In genomic region chr4:155397511-155398221, GRCm38 (mm10) we compare ENCODE assay signal across 8 mouse cellular contexts. TPM values are rescaled to one million over a fixed set of nuclear protein-coding genes. Genes with fewer than 3 reads are reported as not detected.
A peak's percentile ranks its signal among the peaks of the same experiment; 100 is the strongest.
DNase-seq lines count a peak whose midpoint lies in the region; ATAC-seq lines count a peak whose summit lies in the region.

Gene Gabrd, minus strand, starts transcription at chr4:155398112.

- peak within 1 kb of the TSS; percentile 40 for H3K4me3 ChIP-seq in intestine, embryonic 15.5 days (replicated peaks)
- H3K4me3 ChIP-seq in limb, embryonic 13.5 days: peak within 1 kb of the TSS; percentile 45
- peak within 1 kb of the TSS; percentile 37 for H3K4me3 ChIP-seq in midbrain, embryonic 15.5 days

- peak; percentile 86 for ATAC-seq in intestine, embryonic 15.5 days
- ATAC-seq in limb, embryonic 13.5 days (ENCODE audit: low FRiP score, low read depth): peak; percentile 59
- ATAC-seq in midbrain, embryonic 15.5 days (replicated peaks): no peak

- WGBS in intestine, embryonic 15.5 days: under 1% methylated on average over 56 of the region's 57 CpGs
- WGBS in limb, embryonic 13.5 days: under 1% methylated on average over 47 of the region's 57 CpGs
- under 1% methylated on average over 41 of the region's 57 CpGs for WGBS in midbrain, embryonic 15.5 days

- H3K9me3 ChIP-seq in intestine, embryonic 15.5 days: no peaks in the 10 kb centered on the region
- no peaks in the 10 kb centered on the region for H3K9me3 ChIP-seq in limb, embryonic 13.5 days
- H3K9me3 ChIP-seq in midbrain, embryonic 15.5 days: no peaks in the 10 kb centered on the region

- peak; percentile 58 to 80 for DNase-seq in adrenal gland, adult (ENCODE audit: inconsistent age in 2 of 2, low spot score in 1 of 2)
- no peak for DNase-seq in adrenal gland, adult 8-10 months
- peak; percentile 79 for DNase-seq in cerebellum, adult 9-10 months
- peak; percentile 49 to 63 for DNase-seq in frontal cortex, postnatal 36 days (ENCODE audit: low spot score in 2 of 2)
- peak; percentile 42 for DNase-seq in testis, postnatal 14 days (ENCODE audit: low spot score)

- no peak within 1 kb of the TSS for H3K9ac ChIP-seq in intestine, embryonic 15.5 days
- no peak within 1 kb of the TSS for H3K9ac ChIP-seq in limb, embryonic 13.5 days
- H3K9ac ChIP-seq in midbrain, embryonic 15.5 days: peak within 1 kb of the TSS; percentile 4; the same call in 1 of the 2 replicates

- H3K4me2 ChIP-seq in intestine, embryonic 15.5 days (replicated peaks): peak within 1 kb of the TSS; percentile 97
- peak within 1 kb of the TSS; percentile 87 for H3K4me2 ChIP-seq in limb, embryonic 13.5 days (replicated peaks)
- H3K4me2 ChIP-seq in midbrain, embryonic 15.5 days: peak within 1 kb of the TSS; percentile 66

- no peak within 1 kb of the TSS for H3K27ac ChIP-seq in intestine, embryonic 15.5 days
- no peak within 1 kb of the TSS for H3K27ac ChIP-seq in limb, embryonic 13.5 days
- H3K27ac ChIP-seq in midbrain, embryonic 15.5 days: no peak within 1 kb of the TSS

- H3K27me3 ChIP-seq in intestine, embryonic 15.5 days (replicated peaks): peaks cover 33% of the 10 kb centered on the region
- peaks cover 74% of the 10 kb centered on the region for H3K27me3 ChIP-seq in limb, embryonic 13.5 days
- H3K27me3 ChIP-seq in midbrain, embryonic 15.5 days (replicated peaks): peaks cover 40% of the 10 kb centered on the region

- no peaks in the 10 kb centered on the region for H3K36me3 ChIP-seq in intestine, embryonic 15.5 days
- no peaks in the 10 kb centered on the region for H3K36me3 ChIP-seq in limb, embryonic 13.5 days
- no peaks in the 10 kb centered on the region for H3K36me3 ChIP-seq in midbrain, embryonic 15.5 days (replicated peaks)

- peaks cover 6% of the 10 kb centered on the region; the same call in 1 of the 2 replicates for H3K4me1 ChIP-seq in intestine, embryonic 15.5 days (replicated peaks)
- H3K4me1 ChIP-seq in limb, embryonic 13.5 days: peaks cover 11% of the 10 kb centered on the region
- peaks cover 7% of the 10 kb centered on the region for H3K4me1 ChIP-seq in midbrain, embryonic 15.5 days

RNA-seq across cellular contexts. Expression of gene Gabrd, which starts in this region (rescaled TPM):
- total RNA-seq in adrenal gland, adult 8-10 months (2022): under 1 TPM in 3 of 4 experiments, not detected in 1; 0.17 to 0.40 (median 0.24) TPM
- 0.10 TPM in 1 of 2 replicates, not detected in the other for polyA plus RNA-seq in intestine, embryonic 15.5 days (2015; fragmentation: Nextera tagmentation; extraction: Ambion mirVana)
- 0.15 and 0.29 TPM in 2 replicates for polyA plus RNA-seq in limb, embryonic 13.5 days (2015; fragmentation: Nextera tagmentation; extraction: Ambion mirVana)
- 0.19 and 0.20 TPM in 2 replicates for polyA plus RNA-seq in midbrain, embryonic 15.5 days (2015; fragmentation: Nextera tagmentation; extraction: Ambion mirVana)

Comparison
In these comparisons a context has a peak if more than half of its experiments do, and no peak if none do; other contexts are left out.
1. Peak in ATAC-seq, H3K4me3 ChIP-seq and H3K4me2 ChIP-seq in intestine, embryonic 15.5 days; RNA of the gene not detected or under 1 TPM.
2. Peak in ATAC-seq, H3K4me3 ChIP-seq and H3K4me2 ChIP-seq in limb, embryonic 13.5 days; RNA of the gene not detected or under 1 TPM.